Mouse (Mus musculus) heart, postnatal 0 days (tissue): ENCODE results near the gene Fgf15. TPM values are rescaled to one million over a fixed set of nuclear protein-coding genes. Genes with fewer than 3 reads are reported as not detected.

ENCODE experiments used
- ATAC-seq: fragments of 200-750 bp; cut with Nextera tagmentation; 2 replicates; pipeline ENCODE4 v1.8.0; 2017; ENCODE audit warnings: low read depth, moderate number of reproducible peaks, moderate library complexity; ENCODE audit not compliant: insufficient read depth
- DNase-seq: peaks from one replicate; pipeline ENCODE4 v3.0.0-alpha.2; 2016; ENCODE audit warnings: low spot score
- H3K27ac ChIP-seq: fragments of 300-500 bp; sonication (generic); 2 replicates; pipeline ENCODE4 v1.5.1; 2014; ENCODE audit warnings: low read depth, mild to moderate bottlenecking
- H3K27me3 ChIP-seq: fragments of 300-500 bp; sonication (generic); 2 replicates; pipeline ENCODE4 v1.6.1; 2014; ENCODE audit warnings: low read length, mixed read lengths; ENCODE audit not compliant: control insufficient read depth, insufficient read depth
- H3K36me3 ChIP-seq: fragments of 300-500 bp; sonication (generic); replicated peaks from 2 replicates; pipeline ENCODE4 v1.6.1; 2014; ENCODE audit warnings: low read length, mixed read lengths; ENCODE audit not compliant: control insufficient read depth, insufficient read depth
- H3K4me1 ChIP-seq: fragments of 300-500 bp; sonication (generic); 2 replicates; pipeline ENCODE4 v1.6.1; 2014; ENCODE audit warnings: antibody characterized with exemption; ENCODE audit not compliant: control insufficient read depth, insufficient read depth
- H3K4me2 ChIP-seq: fragments of 300-500 bp; sonication (generic); 2 replicates; pipeline ENCODE4 v1.6.1; 2014; ENCODE audit warnings: low read depth, mild to moderate bottlenecking, low read length, moderate library complexity
- H3K4me3 ChIP-seq: fragments of 300-500 bp; sonication (generic); 2 replicates; pipeline ENCODE4 v1.5.1; 2014; ENCODE audit warnings: low read depth, low read length
- H3K9ac ChIP-seq: fragments of 300-500 bp; sonication (generic); replicated peaks from 2 replicates; pipeline ENCODE4 v1.6.1; 2014; ENCODE audit warnings: low read depth, low read length, mixed read lengths
- H3K9me3 ChIP-seq: fragments of 300-500 bp; sonication (generic); replicated peaks from 2 replicates; pipeline ENCODE4 v1.6.1; 2016; ENCODE audit warnings: low read length; ENCODE audit not compliant: control insufficient read depth
- CTCF ChIP-seq: IDR thresholded peaks from 2 replicates; pipeline ENCODE4 v1.5.1; 2016; ENCODE audit warnings: antibody characterized with exemption, control low read depth, low read depth
- EP300 ChIP-seq: IDR thresholded peaks from 2 replicates; pipeline ENCODE4 v1.6.1; 2016; ENCODE audit warnings: antibody characterized with exemption, low read depth
- WGBS: fragments of 180-500 bp; shearing (Covaris S2); extraction: QIAGEN DNeasy Blood & Tissue Kit; methylation state at CpG from one replicate; pipeline ENCODE4 v1.1.7; 2014; 5-methylcytosine and 5-hydroxymethylcytosine counted together
- polyA plus RNA-seq: library from polyadenylated mRNA; unstranded; fragments of >200 nt; fragmentation: Nextera tagmentation; extraction: Ambion mirVana; gene quantifications from 2 replicates; pipeline ENCODE4 v1.2.1, GENCODE M21; 2015
- total RNA-seq: library from RNA; depleted of rRNA; stranded (reverse); fragments of >200 nt; gene quantifications from 2 replicates; pipeline ENCODE4 v1.2.3, GENCODE M21; 2014; ENCODE audit warnings: low replicate concordance; rRNA removed

The Fgf15 gene
- total and polyA plus RNA-seq, 2 experiments from 2014 or later, result not detected

- H3K4me2 ChIP-seq, result peak overlapping the region; percentile 99
- DNase-seq (no peak), ATAC-seq (no peak)
- TF ChIP-seq CTCF (no peak), EP300 (no peak)
- no peak overlapping the region for H3K9ac ChIP-seq
- H3K4me1 ChIP-seq, result peaks cover 30% of the 10 kb centered on the region
- peak overlapping the region; percentile 74 for H3K27ac ChIP-seq
- WGBS, result 2% methylated on average over 35 of the region's 35 CpGs
- peak overlapping the region; percentile 59 for H3K4me3 ChIP-seq
- no peaks in the 10 kb centered on the region for H3K9me3 ChIP-seq
- no peaks in the 10 kb centered on the region for H3K27me3 ChIP-seq
- H3K36me3 ChIP-seq, result no peaks in the 10 kb centered on the region
These were observed 45.9 kb downstream of the Fgf15 start for GRCm38 (mm10) chr7:144942071-144942743.

GRCm38 (mm10) chr7:144942744-144943135 is 46.4 kb downstream of the Fgf15 start:
- Histone ChIP-seq H3K27me3 (no peaks in the 10 kb centered on the region), H3K4me1 (peaks cover 30% of the 10 kb centered on the region), H3K27ac (peak overlapping the region; percentile 74; the same call in 1 of the 2 replicates), H3K4me2 (peak overlapping the region; percentile 99), H3K36me3 (no peaks in the 10 kb centered on the region), H3K9me3 (no peaks in the 10 kb centered on the region), H3K4me3 (peak overlapping the region; percentile 59), H3K9ac (no peak overlapping the region)
- TF ChIP-seq EP300, result no peak
- TF ChIP-seq CTCF, result no peak
- 2% methylated on average over 20 of the region's 20 CpGs for WGBS
- ATAC-seq (no peak), DNase-seq (no peak)

GRCm38 (mm10) chr7:144943254-144943653 is 46.9 kb downstream of the Fgf15 start:
- Histone ChIP-seq H3K9me3 (no peaks in the 10 kb centered on the region), H3K4me2 (peak overlapping the region; percentile 99), H3K4me3 (peak overlapping the region; percentile 59), H3K9ac (no peak overlapping the region), H3K36me3 (no peaks in the 10 kb centered on the region), H3K4me1 (peaks cover 30% of the 10 kb centered on the region), H3K27ac (0 out of 2 replicates have a peak overlapping the region, but pooled peaks have one; percentile 74), H3K27me3 (no peaks in the 10 kb centered on the region)
- ATAC-seq (peak; percentile 49), DNase-seq (peak; percentile 47)
- under 1% methylated on average over 45 of the region's 45 CpGs for WGBS
- TF ChIP-seq EP300 (peak; percentile 41; the same call in 1 of the 2 replicates), CTCF (no peak; the same call in 1 of the 2 replicates)

Other genes starting within 250 kb of the Fgf15 start
- gene Ano1, start 144.6 kb upstream of the Fgf15 start, total RNA-seq, result 11.1 and 11.8 TPM in 2 replicates
- gene Ano1, start 144.6 kb upstream of the Fgf15 start, polyA plus RNA-seq, result 4.4 and 4.5 TPM in 2 replicates
- gene Fgf3, start 58.4 kb upstream of the Fgf15 start, total RNA-seq, result not detected in 2 replicates
- gene Fgf3, start 58.4 kb upstream of the Fgf15 start, polyA plus RNA-seq, result not detected in 2 replicates
- not detected in 2 replicates for gene Fgf4, start 49.2 kb upstream of the Fgf15 start, total RNA-seq
- gene Fgf4, start 49.2 kb upstream of the Fgf15 start, polyA plus RNA-seq, result not detected in 2 replicates
- gene LTO1, start 18.6 kb downstream of the Fgf15 start, total RNA-seq, result 5.5 and 15.5 TPM in 2 replicates
- gene LTO1, start 18.6 kb downstream of the Fgf15 start, polyA plus RNA-seq, result 13.6 and 17.6 TPM in 2 replicates
- gene Ccnd1, start 43.4 kb downstream of the Fgf15 start, total RNA-seq, result 68.2 and 70.0 TPM in 2 replicates
- 58.9 and 61.7 TPM in 2 replicates for gene Ccnd1, start 43.4 kb downstream of the Fgf15 start, polyA plus RNA-seq